Mouse (Mus musculus) heart, adult 2 months (tissue): ENCODE measurements around the gene Hrh2.

Experiments
- CTCF ChIP-seq: fragments of 200-600 bp; IDR thresholded peaks from 2 replicates; pipeline ENCODE4 v1.8.1; 2022; ENCODE audit warnings: antibody characterized with exemption, mild to moderate bottlenecking, moderate library complexity
- EP300 ChIP-seq: fragments of 200-500 bp; IDR thresholded peaks from 2 replicates; pipeline ENCODE4 v1.6.1; 2011; ENCODE audit warnings: low read depth, low read length, control low read depth; ENCODE audit not compliant: insufficient read depth
- POLR2A ChIP-seq: fragments of 200-500 bp; IDR thresholded peaks from 2 replicates; pipeline ENCODE4 v1.6.1; 2011; ENCODE audit warnings: mild to moderate bottlenecking, low read depth, low read length, control low read depth; ENCODE audit not compliant: insufficient read depth

GRCm38 (mm10) chr13:54153672-54154218 is 38.2 kb upstream of the Hrh2 start:
- no peak for TF ChIP-seq CTCF
- TF ChIP-seq EP300, result 0 out of 2 replicates have a peak, but pooled peaks have one; percentile 14
- TF ChIP-seq POLR2A, result no peak; the same call in 1 of the 2 replicates
